Mouse (Mus musculus): ENCODE results near the gene Ahsg. TPM values are rescaled to one million over a fixed set of nuclear protein-coding genes. Genes with fewer than 3 reads are reported as not detected.

The Ahsg gene
- 10 to 100 TPM in 1 of 2 experiments, under 1 TPM in 1; 0.49 to 16.1 TPM for total RNA-seq (2021)
- long read RNA-seq, experiment 1, result 0 reads
- long read RNA-seq, experiment 2, result 0 reads

DNA sequence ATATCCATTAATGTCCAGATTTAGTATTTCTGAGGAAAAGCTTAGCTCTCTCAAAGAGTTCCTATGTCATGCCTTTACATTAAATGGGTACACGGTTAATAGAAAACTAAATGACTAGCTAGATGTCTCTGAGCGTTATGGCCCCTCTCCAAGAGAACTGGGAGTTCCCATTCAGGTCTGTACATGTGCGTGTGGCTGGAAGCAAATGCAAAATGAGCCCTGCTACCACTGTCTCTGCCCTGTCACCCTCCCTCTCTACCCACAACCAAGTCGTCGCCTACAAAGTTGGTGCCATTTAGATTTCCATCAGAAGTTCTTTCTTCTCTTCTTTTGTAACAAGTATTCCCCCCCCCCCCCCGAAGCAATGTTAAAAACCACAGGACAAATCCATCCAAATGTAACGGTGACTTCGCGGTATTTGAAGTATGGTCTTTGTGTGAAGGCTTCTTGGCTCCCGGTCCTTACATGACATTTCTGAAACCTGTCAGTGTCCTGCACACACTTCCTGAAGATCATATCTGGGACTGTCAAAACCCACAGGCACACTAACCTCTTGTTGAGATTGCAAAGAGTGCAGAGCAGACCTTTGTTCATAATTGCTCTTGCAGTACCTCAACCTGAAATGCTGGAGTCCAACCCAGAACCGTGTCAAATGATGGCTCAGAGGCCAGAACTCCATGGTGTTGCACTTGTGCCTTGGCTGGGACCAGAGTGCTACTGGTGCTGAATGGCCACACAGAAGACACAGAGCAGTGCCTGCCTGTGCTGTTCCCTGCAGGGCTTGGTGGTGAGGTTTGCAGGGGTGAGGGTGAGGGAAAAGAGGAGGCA, at the start of gene Ahsg:
TSS of gene Ahsg (plus strand) at position 595 of the 828 bp plus-strand sequence.
- no peak for DNase-seq

- DNase-seq, result no peak
Measured at GRCm38 (mm10) chr16:22842871-22843270, 48.2 kb upstream of the Ahsg start.

GRCm38 (mm10) chr16:22844061-22844801, 46.8 kb upstream of the Ahsg start:
- DNase-seq, result peak; percentile 79

DNA sequence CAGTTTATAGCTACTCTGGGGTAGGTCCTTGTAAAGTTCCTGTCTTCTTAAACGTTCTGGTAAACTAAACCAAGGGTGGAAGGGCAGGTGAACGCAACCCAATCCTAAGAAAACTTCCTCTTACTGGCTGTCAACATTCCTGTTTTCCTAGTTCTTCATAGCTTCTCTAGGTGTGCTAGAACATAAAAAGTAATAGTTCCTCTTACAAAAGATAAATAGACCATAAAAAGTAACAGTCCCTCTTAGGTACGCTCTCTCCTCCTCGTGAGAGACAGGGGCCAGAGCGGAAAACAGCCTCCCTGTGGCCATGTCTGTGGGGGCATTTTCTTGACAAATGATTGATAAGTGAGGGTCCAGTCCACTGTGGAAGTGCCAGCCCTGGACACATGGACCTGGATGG, 46.2 kb upstream of the Ahsg start:
- DNase-seq, result no peak

DNA sequence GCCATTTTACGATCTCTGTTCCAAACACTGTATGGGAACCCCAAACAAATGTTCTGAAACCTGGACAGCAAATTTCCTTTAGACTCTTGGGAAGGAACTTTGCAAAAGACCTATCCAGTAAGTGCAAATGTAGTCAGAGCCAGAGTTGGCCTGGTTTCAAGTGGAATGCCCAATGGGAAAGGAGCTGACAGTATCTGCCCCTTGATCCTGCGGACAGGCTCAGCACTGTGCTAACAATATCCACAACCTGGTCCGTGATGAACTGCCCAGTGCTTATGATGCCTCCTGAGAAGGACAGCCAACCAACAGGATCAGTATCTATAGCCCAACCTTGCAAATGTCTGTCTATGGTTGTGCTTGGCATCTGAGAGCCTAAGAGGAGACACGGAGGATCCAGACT, 45.6 kb upstream of the Ahsg start:
- no peak for DNase-seq

- DNase-seq, result no peak
Measured at GRCm38 (mm10) chr16:22847686-22848085, 43.4 kb upstream of the Ahsg start.

DNA sequence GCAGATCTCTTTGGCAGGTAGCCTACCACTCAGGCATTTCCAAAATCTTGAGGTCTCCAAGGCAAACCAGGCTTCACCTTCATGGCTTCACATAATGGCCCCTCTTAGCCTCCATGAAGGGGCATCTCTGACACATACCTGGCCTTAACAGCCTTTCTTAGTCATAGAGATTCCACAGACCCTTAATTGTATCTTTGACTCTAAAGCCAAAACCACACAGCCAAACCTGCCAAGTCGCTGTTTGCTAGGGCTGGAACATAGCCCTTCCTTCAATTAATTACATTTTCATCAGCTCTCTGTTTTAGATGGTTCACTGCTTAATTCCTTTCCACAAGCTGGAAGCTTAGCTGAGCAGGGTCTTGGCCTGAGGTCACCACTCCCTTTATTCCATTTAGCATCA, 42.7 kb upstream of the Ahsg start:
- no peak for DNase-seq

DNA sequence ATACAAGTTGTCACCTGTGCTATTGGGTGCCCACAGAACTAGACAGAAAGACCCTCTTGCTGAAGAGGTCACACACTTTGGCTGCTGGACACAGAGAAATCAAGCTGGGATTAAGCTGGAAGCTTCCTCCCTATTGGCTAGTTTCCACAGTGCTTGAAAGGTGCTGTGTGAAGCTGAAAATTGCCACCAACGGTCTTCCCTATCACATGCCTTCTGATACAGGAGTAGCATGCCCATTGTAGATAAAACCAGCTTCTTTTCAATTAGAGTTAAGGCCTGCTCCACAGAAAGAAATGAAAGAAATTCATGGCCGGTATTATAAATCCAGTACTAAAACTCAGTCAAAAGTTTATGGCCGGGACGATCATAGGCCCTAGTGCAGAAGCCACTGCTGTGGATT, 38.4 kb upstream of the Ahsg start:
- DNase-seq, result no peak

GRCm38 (mm10) chr16:22856773-22857172, 34.3 kb upstream of the Ahsg start:
- no peak for DNase-seq

- peak; percentile 97 for DNase-seq
Measured at GRCm38 (mm10) chr16:22857431-22858113, 33.5 kb upstream of the Ahsg start, which contains the start of the genes Tbccd1 and Dnajb11. TSS of gene Tbccd1 (minus strand) at chr16:22857669. TSS of gene Dnajb11 (plus strand) at chr16:22857845.

DNA sequence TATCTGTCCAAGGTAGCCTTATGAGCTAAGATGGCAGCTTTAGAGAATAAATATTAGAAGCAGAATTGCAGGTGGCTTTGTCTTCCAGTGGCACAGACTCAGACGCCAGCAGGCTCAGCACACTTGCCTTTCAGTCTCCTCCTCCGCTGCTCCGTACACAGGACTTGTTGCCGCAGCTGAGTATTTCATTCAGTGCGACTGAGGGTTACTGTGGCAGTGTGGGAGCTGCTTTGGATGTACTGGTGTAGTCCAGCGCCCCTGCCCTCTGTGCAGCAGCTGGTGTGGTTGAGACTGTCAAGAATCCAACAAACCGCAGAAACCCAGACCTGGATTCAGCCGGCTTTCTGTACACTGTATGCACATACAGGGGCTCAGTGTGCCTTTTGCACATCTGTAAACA, 18.7 kb upstream of the Ahsg start:
- DNase-seq, result no peak

DNA sequence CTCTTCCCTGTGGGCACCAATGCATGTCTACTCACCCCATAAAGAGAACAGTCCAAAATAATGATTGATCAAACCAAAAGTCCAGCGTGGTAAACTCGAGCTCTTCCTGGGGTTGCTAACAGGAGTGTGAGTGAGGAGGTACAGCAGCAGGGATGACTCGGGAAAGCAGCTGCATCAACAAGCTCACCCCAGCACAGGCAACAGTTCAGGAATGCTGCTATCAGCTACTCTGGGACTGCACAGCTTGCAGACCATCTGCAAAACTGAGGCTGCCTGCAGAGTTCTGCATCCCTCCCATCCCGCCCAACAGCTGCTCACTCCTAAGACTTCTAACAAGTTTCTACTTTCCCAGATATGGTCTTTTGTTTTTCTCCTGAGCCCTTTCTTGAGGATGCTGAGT, 17.7 kb upstream of the Ahsg start:
- DNase-seq, result no peak

- peak; percentile 38 for DNase-seq
Measured at GRCm38 (mm10) chr16:22876218-22877043, 14.6 kb upstream of the Ahsg start.

DNA sequence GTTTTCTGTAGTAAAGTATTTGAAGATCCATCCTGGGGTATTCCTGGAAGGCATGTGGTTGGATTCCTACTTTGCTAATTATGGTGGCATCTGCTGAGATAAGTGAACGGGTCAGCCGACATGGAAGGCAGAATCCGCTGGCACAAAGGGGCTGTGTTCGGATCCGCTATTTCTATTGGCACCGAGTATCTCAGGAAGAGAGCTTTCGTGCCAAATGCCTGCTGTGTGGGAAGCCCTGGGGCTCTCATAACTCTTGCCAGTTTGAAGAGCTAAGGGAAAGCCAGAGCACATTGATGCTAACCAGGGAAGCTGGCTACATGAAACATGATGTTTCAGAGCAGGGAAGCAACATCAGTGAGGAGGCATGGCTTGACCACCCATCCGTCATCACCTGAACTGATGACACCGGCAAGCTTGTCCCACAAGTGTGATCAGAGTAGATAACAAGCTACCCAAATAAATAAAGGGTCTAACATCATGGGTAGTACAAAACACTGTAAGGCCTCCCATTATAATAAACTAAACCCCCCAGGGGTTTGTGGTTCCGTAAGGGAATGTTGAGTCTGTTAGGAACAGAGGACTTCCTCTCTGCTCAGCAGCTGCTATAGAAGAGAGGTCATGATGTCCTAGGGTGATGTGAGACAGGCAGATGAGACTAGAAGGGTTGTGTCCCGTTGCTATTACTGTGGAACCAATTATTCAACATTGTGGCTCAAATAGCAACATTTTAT, 13.3 kb upstream of the Ahsg start:
- no peak for DNase-seq

GRCm38 (mm10) chr16:22878716-22879115, 12.4 kb upstream of the Ahsg start:
- DNase-seq, result no peak

GRCm38 (mm10) chr16:22879945-22880595, 11.0 kb upstream of the Ahsg start:
- DNase-seq, result no peak

GRCm38 (mm10) chr16:22880900-22881299, 10.2 kb upstream of the Ahsg start:
- DNase-seq, result no peak

GRCm38 (mm10) chr16:22881487-22881886, 9.6 kb upstream of the Ahsg start:
- no peak for DNase-seq

DNA sequence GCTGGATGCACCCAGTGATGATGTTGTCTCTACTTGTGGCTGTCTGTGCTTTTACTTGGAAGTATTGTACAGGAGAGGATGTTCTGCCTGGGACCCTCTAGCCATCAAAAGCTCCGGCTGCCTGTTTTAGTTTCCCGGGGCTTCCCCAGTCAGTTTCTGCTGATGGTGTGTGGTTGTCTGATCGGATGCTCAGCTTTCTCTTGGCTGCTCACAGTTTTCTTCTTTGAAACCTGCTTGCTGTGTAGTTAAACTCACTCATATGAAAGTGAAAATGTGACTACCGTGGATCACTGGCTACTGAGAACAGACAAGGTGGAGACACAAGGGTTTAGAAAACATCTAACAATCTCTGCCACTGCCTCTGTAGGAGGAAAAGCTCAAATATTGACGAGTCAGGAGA, 7.6 kb upstream of the Ahsg start:
- DNase-seq, result no peak

GRCm38 (mm10) chr16:22885356-22885755, 5.7 kb upstream of the Ahsg start:
- DNase-seq, result no peak

DNA sequence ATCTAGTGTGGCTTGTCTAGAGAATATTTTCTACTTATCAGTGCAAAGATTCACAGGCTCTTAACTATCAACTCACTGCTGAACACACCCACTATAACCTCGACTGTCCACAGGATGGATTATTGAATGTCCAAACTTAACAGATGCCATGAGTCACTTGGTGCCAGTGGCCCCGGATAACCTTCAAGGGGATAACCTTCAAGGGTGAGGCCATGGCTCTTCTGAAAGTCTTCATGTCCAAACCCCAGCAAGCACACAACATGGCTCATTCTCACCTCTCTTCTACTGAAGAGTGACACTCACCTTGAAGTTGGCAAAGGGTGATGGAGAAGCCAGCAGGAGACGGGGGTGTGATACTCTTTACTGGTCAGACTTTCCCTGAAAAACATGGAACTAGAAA, 4.4 kb upstream of the Ahsg start:
- no peak for DNase-seq
